Mouse (Mus musculus) liver, embryonic 14.5 days (tissue): ENCODE data around the gene Gucd1.

Experiments
- CTCF ChIP-seq: IDR thresholded peaks from 2 replicates; pipeline ENCODE4 v1.5.1; 2016; ENCODE audit warnings: antibody characterized with exemption, low read depth, control low read depth
- EP300 ChIP-seq: IDR thresholded peaks from 2 replicates; pipeline ENCODE4 v1.6.1; 2016; ENCODE audit warnings: antibody characterized with exemption, low read depth

GRCm38 (mm10) chr10:75323986-75324385 is 193.8 kb downstream of the Gucd1 start:
- TF ChIP-seq EP300 (no peak), CTCF (no peak)
